Mouse (Mus musculus) limb, embryonic 14.5 days (tissue): ENCODE results near the gene Prss44. TPM values are rescaled to one million over a fixed set of nuclear protein-coding genes. Genes with fewer than 3 reads are reported as not detected.

ENCODE experiments used
- ATAC-seq: fragments of 200-750 bp; cut with Nextera tagmentation; 2 replicates; pipeline ENCODE4 v1.8.0; 2017; ENCODE audit warnings: low read depth, moderate number of reproducible peaks, moderate TSS enrichment; ENCODE audit not compliant: low FRiP score
- DNase-seq: peaks from one replicate; pipeline ENCODE4 v3.0.0-alpha.2; 2015; ENCODE audit warnings: low spot score
- H3K27ac ChIP-seq: fragments of 300-500 bp; sonication (generic); replicated peaks from 2 replicates; pipeline ENCODE4 v1.5.1; 2014; ENCODE audit warnings: low read depth, mild to moderate bottlenecking, low read length, moderate library complexity, mixed read lengths
- H3K27me3 ChIP-seq: fragments of 300-500 bp; sonication (generic); 2 replicates; pipeline ENCODE4 v1.6.1; 2014; ENCODE audit warnings: low read length, mixed read lengths; ENCODE audit not compliant: control insufficient read depth, insufficient read depth
- H3K36me3 ChIP-seq: fragments of 300-500 bp; sonication (generic); 2 replicates; pipeline ENCODE4 v1.6.1; 2014; ENCODE audit warnings: mild to moderate bottlenecking, low read length, moderate library complexity, mixed read lengths; ENCODE audit not compliant: control insufficient read depth, insufficient read depth
- H3K4me1 ChIP-seq: fragments of 300-500 bp; sonication (generic); 2 replicates; pipeline ENCODE4 v1.6.1; 2014; ENCODE audit warnings: antibody characterized with exemption, low read length, mixed read lengths; ENCODE audit not compliant: control insufficient read depth, insufficient read depth
- H3K4me2 ChIP-seq: fragments of 300-500 bp; sonication (generic); replicated peaks from 2 replicates; pipeline ENCODE4 v1.6.1; 2014; ENCODE audit warnings: low read depth, mild to moderate bottlenecking, low read length, moderate library complexity; ENCODE audit not compliant: severe bottlenecking
- H3K4me3 ChIP-seq: fragments of 300-500 bp; sonication (generic); replicated peaks from 2 replicates; pipeline ENCODE4 v1.5.1; 2014; ENCODE audit warnings: low read length
- H3K9ac ChIP-seq: fragments of 300-500 bp; sonication (generic); 2 replicates; pipeline ENCODE4 v1.6.1; 2014; ENCODE audit warnings: mild to moderate bottlenecking, low read depth, low read length, moderate library complexity; ENCODE audit not compliant: severe bottlenecking
- H3K9me3 ChIP-seq: fragments of 300-500 bp; sonication (generic); 2 replicates; pipeline ENCODE4 v1.6.1; 2016; ENCODE audit warnings: low read length; ENCODE audit not compliant: control insufficient read depth
- POLR2A ChIP-seq: fragments of 200-500 bp; IDR thresholded peaks from 2 replicates; pipeline ENCODE4 v1.8.0; 2012; ENCODE audit warnings: inconsistent platforms, mild to moderate bottlenecking, moderate library complexity, borderline replicate concordance; ENCODE audit not compliant: insufficient read depth, insufficient read length; ENCODE audit errors: extremely low read depth
- WGBS: fragments of 180-500 bp; shearing (Covaris S2); extraction: QIAGEN DNeasy Blood & Tissue Kit; methylation state at CpG from one replicate; pipeline ENCODE4 v1.1.7; 2014; 5-methylcytosine and 5-hydroxymethylcytosine counted together
- polyA plus RNA-seq, 2 experiments: library from polyadenylated mRNA; depleted of rRNA in 1 of 2; stranded (reverse) in 1 of 2; unstranded in 1 of 2; fragments of >200 nt; fragmentation: Nextera tagmentation in 1 of 2; extraction: Ambion mirVana in 1 of 2; gene quantifications; 2 replicates each; pipeline versions ENCODE4 v1.2.1 to v1.2.3; 2012 to 2014

Gene Prss44
- polyA plus RNA-seq (2012; rRNA removed) (not detected in 2 replicates), polyA plus RNA-seq (2014; fragmentation: Nextera tagmentation; extraction: Ambion mirVana) (not detected in 2 replicates)

- no peak for TF ChIP-seq POLR2A
- Histone ChIP-seq H3K4me2 (no peak within 1 kb of the TSS), H3K9me3 (no peaks in the 10 kb centered on the region), H3K36me3 (no peaks in the 10 kb centered on the region), H3K27ac (no peak within 1 kb of the TSS), H3K27me3 (no peaks in the 10 kb centered on the region), H3K4me3 (no peak within 1 kb of the TSS), H3K9ac (no peak within 1 kb of the TSS), H3K4me1 (no peaks in the 10 kb centered on the region)
- DNase-seq (no peak), ATAC-seq (no peak)
- WGBS = 48% methylated on average over 17 of the region's 18 CpGs
Observed at GRCm38 (mm10) chr9:110813789-110814188, at the start of gene Prss44. TSS of gene Prss44 (plus strand) at chr9:110813994.

- Histone ChIP-seq H3K9ac (no peak overlapping the region), H3K4me2 (no peak overlapping the region), H3K4me3 (no peak overlapping the region), H3K9me3 (no peaks in the 10 kb centered on the region), H3K27me3 (no peaks in the 10 kb centered on the region), H3K36me3 (no peaks in the 10 kb centered on the region), H3K4me1 (peaks cover 6% of the 10 kb centered on the region), H3K27ac (no peak overlapping the region)
- no peak for TF ChIP-seq POLR2A
- DNase-seq (no peak), ATAC-seq (no peak)
- WGBS = 90% methylated on average over 10 of the region's 10 CpGs
Observed at GRCm38 (mm10) chr9:110772336-110772735, 41.5 kb upstream of the Prss44 start.

- H3K4me3 ChIP-seq = no peak overlapping the region
- H3K27me3 ChIP-seq = no peaks in the 10 kb centered on the region
- no peaks in the 10 kb centered on the region for H3K36me3 ChIP-seq
- ATAC-seq = no peak
- WGBS = 71% methylated on average over 15 of the region's 15 CpGs
- no peaks in the 10 kb centered on the region for H3K9me3 ChIP-seq
- no peak for DNase-seq
- H3K4me1 ChIP-seq = peaks cover 19% of the 10 kb centered on the region
- no peak overlapping the region for H3K4me2 ChIP-seq
- H3K27ac ChIP-seq = no peak overlapping the region
- no peak overlapping the region for H3K9ac ChIP-seq
- TF ChIP-seq POLR2A = no peak
Observed at GRCm38 (mm10) chr9:110774403-110775268, 39.2 kb upstream of the Prss44 start.

- Histone ChIP-seq H3K4me3 (no peak overlapping the region), H3K27ac (no peak overlapping the region), H3K4me2 (no peak overlapping the region), H3K27me3 (no peaks in the 10 kb centered on the region), H3K4me1 (peaks cover 20% of the 10 kb centered on the region), H3K36me3 (no peaks in the 10 kb centered on the region), H3K9ac (no peak overlapping the region), H3K9me3 (no peaks in the 10 kb centered on the region)
- WGBS = 62% methylated on average over 10 of the region's 10 CpGs
- no peak for ATAC-seq
- TF ChIP-seq POLR2A = no peak
- DNase-seq = no peak
Observed at GRCm38 (mm10) chr9:110775269-110776022, 38.3 kb upstream of the Prss44 start.

- Histone ChIP-seq H3K36me3 (no peaks in the 10 kb centered on the region), H3K9ac (no peak overlapping the region), H3K4me2 (no peak overlapping the region), H3K9me3 (no peaks in the 10 kb centered on the region), H3K27ac (no peak overlapping the region), H3K4me3 (no peak overlapping the region), H3K4me1 (peaks cover 28% of the 10 kb centered on the region), H3K27me3 (no peaks in the 10 kb centered on the region)
- DNase-seq = peak; percentile 57
- 71% methylated on average over 1 of the region's 1 CpGs for WGBS
- TF ChIP-seq POLR2A = no peak
- ATAC-seq = no peak
Observed at GRCm38 (mm10) chr9:110778100-110778499, 35.7 kb upstream of the Prss44 start.
